Mouse (Mus musculus) lung, adult 2 months (tissue): ENCODE measurements around the gene Pias3.

Source experiments
- CTCF ChIP-seq: fragments of 200-500 bp; IDR thresholded peaks from 2 replicates; pipeline ENCODE4 v1.5.1; 2011; ENCODE audit warnings: mild to moderate bottlenecking, low read length, control low read depth; ENCODE audit not compliant: insufficient read depth
- POLR2A ChIP-seq: fragments of 200-500 bp; IDR thresholded peaks from 2 replicates; pipeline ENCODE4 v1.6.1; 2011; ENCODE audit warnings: low read depth, mild to moderate bottlenecking, control low read depth, low read length, borderline replicate concordance; ENCODE audit errors: extremely low read depth

DNA sequence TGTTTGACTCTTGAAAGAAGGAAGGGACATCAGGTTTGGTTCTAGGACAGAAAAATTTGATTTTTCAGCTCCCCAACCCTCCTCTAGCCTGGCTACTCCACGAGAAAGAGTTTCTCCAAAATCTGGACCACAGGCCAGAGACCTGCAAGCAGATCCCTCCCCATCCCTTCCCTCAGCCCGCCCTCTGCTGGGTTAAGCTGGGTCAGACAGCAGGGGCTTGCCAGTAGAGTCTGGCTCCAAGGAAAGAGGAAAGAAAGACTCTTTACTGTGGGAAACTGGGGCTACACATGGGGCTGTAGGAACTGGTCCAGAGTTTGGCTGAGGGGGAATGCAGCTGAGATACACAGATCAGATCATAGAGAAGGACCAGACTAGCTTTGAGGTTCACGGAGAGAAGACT, 3.7 kb upstream of the Pias3 start:
- no peak for TF ChIP-seq CTCF
- TF ChIP-seq POLR2A, result no peak
